Mouse (Mus musculus): Measurements from ENCODE around the gene Abhd16a.

DNA sequence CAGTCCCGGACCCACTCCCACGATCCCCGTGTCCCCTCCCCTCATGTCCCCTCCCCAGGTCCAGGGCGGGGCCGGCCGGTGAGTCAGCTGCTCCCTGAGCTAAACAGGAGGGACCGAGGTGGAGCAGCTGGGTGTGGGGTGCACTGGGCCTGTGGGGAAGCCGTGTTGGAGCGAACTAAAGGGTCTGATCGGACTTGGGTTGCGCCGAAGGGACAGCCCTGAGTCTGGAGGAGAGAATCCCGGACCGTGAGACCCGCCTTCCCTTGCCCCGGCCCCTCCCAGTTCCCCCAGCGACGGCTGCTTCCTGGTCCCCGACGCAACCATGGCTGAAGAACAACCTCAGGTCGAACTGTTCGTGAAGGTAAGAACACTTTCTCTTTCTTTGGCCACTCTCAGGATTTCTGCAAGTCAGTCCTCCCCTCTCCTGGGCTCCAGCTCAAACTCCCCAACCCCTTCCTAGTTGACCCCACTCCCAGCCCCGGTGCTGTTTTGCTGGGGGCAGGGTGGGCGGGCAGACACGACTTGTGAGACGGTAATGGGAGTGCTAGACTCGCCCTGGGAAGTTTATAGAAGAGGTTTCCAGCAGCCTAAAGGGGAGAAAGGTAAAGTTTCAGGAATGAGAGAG lies 38.8 kb upstream of the Abhd16a start:
- TF ChIP-seq GATA1 (IDR thresholded peaks at IDR 0.05; ENCODE audit: borderline replicate concordance, low read length) (no peak), FLI1 (IDR thresholded peaks at IDR 0.05; ENCODE audit: low read length) (no peak)
